Mouse (Mus musculus) erythroblast, embryonic 14.5 days (primary cell): ENCODE data around the gene Igfbp3.

ENCODE experiments used
- GATA1 ChIP-seq: IDR thresholded peaks from 2 replicates; pipeline ENCODE4 v1.6.1; 2012; ENCODE audit warnings: low read length, inconsistent platforms, mixed read lengths
- TAL1 ChIP-seq: IDR thresholded peaks from 3 replicates; pipeline ENCODE4 v1.6.1; 2012; ENCODE audit warnings: low read length, inconsistent platforms, mixed read lengths

DNA sequence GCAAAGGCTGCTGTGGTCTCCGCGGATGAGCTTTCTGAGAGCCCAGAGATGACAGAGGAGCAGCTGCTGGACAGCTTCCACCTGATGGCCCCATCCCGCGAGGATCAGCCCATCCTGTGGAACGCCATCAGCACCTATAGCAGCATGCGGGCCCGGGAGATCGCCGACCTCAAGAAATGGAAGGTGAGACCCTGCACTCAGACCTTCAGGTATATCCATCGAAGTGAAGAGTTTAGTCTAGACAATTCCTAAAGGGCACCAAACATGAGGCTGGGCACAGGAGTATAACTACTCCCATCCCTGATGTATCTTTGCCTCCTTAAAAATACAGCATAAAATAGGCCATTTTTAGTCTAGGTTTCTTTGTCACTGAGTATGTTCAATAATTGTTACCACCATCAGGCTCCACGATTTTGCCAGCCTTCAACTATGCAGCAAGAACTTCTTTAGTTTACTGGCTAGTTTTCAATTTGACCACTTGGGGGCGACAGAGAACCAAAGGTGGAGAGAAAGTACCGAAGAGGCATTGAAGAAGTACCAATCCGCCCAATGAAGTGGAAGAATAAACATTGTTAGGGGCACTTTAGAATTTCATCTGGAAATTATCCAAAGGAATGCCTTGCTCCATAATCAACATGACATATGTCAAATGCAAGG is 13.9 kb downstream of the Igfbp3 start:
- no peak for TF ChIP-seq GATA1
- TF ChIP-seq TAL1: no peak
